ENCODE assay signal across 13 mouse cellular contexts in genomic region chr4:130804292-130804691, GRCm38 (mm10). TPM values are rescaled to one million over a fixed set of nuclear protein-coding genes. Genes with fewer than 3 reads are reported as not detected.
DNase-seq lines count a peak whose midpoint lies in the region; ATAC-seq lines count a peak whose summit lies in the region.
"Had no signal": no experiment of that assay in that cellular context is flagged by ENCODE, and none has a peak within 500 bp of the region (broad histone marks: within the 10 kb centered on the region; RNA-seq: fewer than 3 reads in every experiment).

No protein-coding gene starts in this region.

- no peak overlapping the region for H3K9ac ChIP-seq in embryonic facial prominence, embryonic 11.5 days (replicated peaks; ENCODE audit: low read length)
- no peak overlapping the region for H3K9ac ChIP-seq in limb, embryonic 15.5 days
- H3K9ac ChIP-seq: embryonic facial prominence, embryonic 15.5 days had no signal

- H3K27me3 ChIP-seq in embryonic facial prominence, embryonic 11.5 days (ENCODE audit: control insufficient read depth, insufficient read depth, low read length): no peaks in the 10 kb centered on the region
- no peaks in the 10 kb centered on the region for H3K27me3 ChIP-seq in embryonic facial prominence, embryonic 10.5 days (replicated peaks; ENCODE audit: low read depth, poor library complexity, severe bottlenecking)
- no peaks in the 10 kb centered on the region for H3K27me3 ChIP-seq in limb, embryonic 15.5 days
- H3K27me3 ChIP-seq: embryonic facial prominence, embryonic 15.5 days; limb, embryonic 13.5 days had no signal

- DNase-seq in embryonic facial prominence, embryonic 11.5 days (ENCODE audit: low spot score): no peak
- no peak for DNase-seq in embryonic facial prominence, embryonic 10.5 days (ENCODE audit: low spot score)
- peak; percentile 50 for DNase-seq in retina, postnatal 1 day
- no peak for DNase-seq in retina, embryonic 14.5 days (ENCODE audit: low spot score)
- DNase-seq in frontal cortex, postnatal 36 days (ENCODE audit: low spot score in 2 of 2): no peak
- DNase-seq: B cell, adult 2 months; lung, adult 18-20 months had no signal

- no peak overlapping the region for H3K4me3 ChIP-seq in embryonic facial prominence, embryonic 11.5 days (ENCODE audit: low read depth, low read length)
- no peak overlapping the region for H3K4me3 ChIP-seq in embryonic facial prominence, embryonic 10.5 days
- no peak overlapping the region for H3K4me3 ChIP-seq in limb, embryonic 15.5 days
- H3K4me3 ChIP-seq: embryonic facial prominence, embryonic 15.5 days; limb, embryonic 13.5 days had no signal

- no peak for ATAC-seq in embryonic facial prominence, embryonic 11.5 days (replicated peaks; ENCODE audit: insufficient number of reproducible peaks, low FRiP score, low TSS enrichment, low read depth)
- no peak for ATAC-seq in limb, embryonic 15.5 days (ENCODE audit: insufficient number of reproducible peaks, low FRiP score, low TSS enrichment, low read depth)
- no peak for ATAC-seq in frontal cortex, adult (ENCODE audit: low TSS enrichment)
- ATAC-seq in erythroblast, adult 5-6 weeks (replicated peaks; ENCODE audit: low FRiP score, poor library complexity, severe bottlenecking): no peak

- H3K4me1 ChIP-seq in embryonic facial prominence, embryonic 11.5 days (ENCODE audit: control insufficient read depth, insufficient read depth, low read length): peaks cover 5% of the 10 kb centered on the region
- H3K4me1 ChIP-seq in embryonic facial prominence, embryonic 10.5 days: peaks cover 84% of the 10 kb centered on the region
- peaks cover 63% of the 10 kb centered on the region for H3K4me1 ChIP-seq in limb, embryonic 15.5 days

- H3K27ac ChIP-seq in embryonic facial prominence, embryonic 11.5 days (replicated peaks; ENCODE audit: low read depth, low read length): peak overlapping the region; percentile 41; the same call in 1 of the 2 replicates
- no peak overlapping the region for H3K27ac ChIP-seq in embryonic facial prominence, embryonic 10.5 days (replicated peaks)
- H3K27ac ChIP-seq in limb, embryonic 15.5 days: peak overlapping the region; percentile 69
- H3K27ac ChIP-seq: kidney, postnatal 0 days; limb, embryonic 13.5 days had no signal

- H3K4me2 ChIP-seq in embryonic facial prominence, embryonic 11.5 days (ENCODE audit: low read depth, low read length): no peak overlapping the region
- H3K4me2 ChIP-seq in limb, embryonic 15.5 days: no peak overlapping the region
- H3K4me2 ChIP-seq: embryonic facial prominence, embryonic 15.5 days had no signal

- H3K9me3 ChIP-seq in embryonic facial prominence, embryonic 11.5 days (replicated peaks; ENCODE audit: control insufficient read depth, low read length): no peaks in the 10 kb centered on the region
- H3K9me3 ChIP-seq in embryonic facial prominence, embryonic 10.5 days: no peaks in the 10 kb centered on the region
- no peaks in the 10 kb centered on the region for H3K9me3 ChIP-seq in limb, embryonic 15.5 days
- H3K9me3 ChIP-seq: embryonic facial prominence, embryonic 15.5 days; limb, embryonic 13.5 days had no signal

- 69% methylated on average over 2 of the region's 2 CpGs for WGBS in embryonic facial prominence, embryonic 11.5 days
- 72% methylated on average over 2 of the region's 2 CpGs for WGBS in embryonic facial prominence, embryonic 10.5 days
- 78% methylated on average over 2 of the region's 2 CpGs for WGBS in limb, embryonic 15.5 days

- no peaks in the 10 kb centered on the region for H3K36me3 ChIP-seq in embryonic facial prominence, embryonic 11.5 days (replicated peaks; ENCODE audit: control insufficient read depth, insufficient read depth, low read depth, low read length)
- peaks cover 5% of the 10 kb centered on the region for H3K36me3 ChIP-seq in embryonic facial prominence, embryonic 10.5 days (replicated peaks)
- H3K36me3 ChIP-seq in limb, embryonic 15.5 days: peaks cover 3% of the 10 kb centered on the region; the same call in 1 of the 2 replicates
- H3K36me3 ChIP-seq: embryonic facial prominence, embryonic 15.5 days had no signal

RNA-seq across cellular contexts. Expression of gene Sdc3, which starts 12.0 kb away (rescaled TPM):
- polyA plus RNA-seq in embryonic facial prominence, embryonic 11.5 days (2014; fragmentation: Nextera tagmentation; extraction: Ambion mirVana): 12.3 and 13.6 TPM in 2 replicates
- 31.9 and 32.8 TPM in 2 replicates for polyA plus RNA-seq in embryonic facial prominence, embryonic 10.5 days (2016; fragmentation: Nextera tagmentation; extraction: Ambion mirVana)
- 34.9 and 39.4 TPM in 2 replicates for polyA plus RNA-seq in limb, embryonic 15.5 days (2015; fragmentation: Nextera tagmentation; extraction: Ambion mirVana)
- 6.1 and 24.7 TPM in 2 replicates for total RNA-seq in erythroblast, adult 5-6 weeks (2015; ENCODE audit: low replicate concordance)
- 4.7 and 13.3 TPM in 2 replicates for total RNA-seq in erythroblast, adult 5-6 weeks (2017; ENCODE audit: low replicate concordance)
